Mouse (Mus musculus) layer of hippocampus, adult 9-10 months (tissue): ENCODE results near the gene Mettl7a1.
"Not testable (repeated sequence)": the region's sequence is repeated elsewhere in the genome, so short reads cannot be mapped to it uniquely, and the experiment has no call there.

Source experiments
- DNase-seq: peaks from one replicate; pipeline ENCODE4 v3.0.0; 2022; ENCODE audit warnings: low spot score

Mettl7a1 gene

DNA sequence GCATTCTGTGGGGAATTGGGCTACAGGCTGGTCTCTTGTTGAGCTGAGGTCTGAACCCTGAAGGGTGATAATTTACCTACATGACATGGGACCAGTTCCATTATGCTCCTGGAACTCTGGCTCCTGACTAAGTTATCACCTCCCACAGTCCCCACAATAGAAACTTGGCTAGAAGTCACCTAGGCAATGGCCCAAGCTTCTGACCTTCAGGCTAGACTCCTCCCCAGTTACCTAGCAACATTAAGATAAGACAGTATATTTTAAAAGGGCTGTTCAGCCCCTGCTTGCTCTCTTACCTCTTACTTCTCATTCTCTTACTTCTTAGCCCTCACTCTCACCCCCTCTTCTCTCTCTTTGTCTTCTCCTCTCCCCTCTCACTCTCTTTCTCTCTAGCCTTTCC is 41.5 kb downstream of the Mettl7a1 start:
- no peak for DNase-seq

- DNase-seq, result no peak
Measured at GRCm38 (mm10) chr15:100346761-100347160, 42.8 kb downstream of the Mettl7a1 start.

DNA sequence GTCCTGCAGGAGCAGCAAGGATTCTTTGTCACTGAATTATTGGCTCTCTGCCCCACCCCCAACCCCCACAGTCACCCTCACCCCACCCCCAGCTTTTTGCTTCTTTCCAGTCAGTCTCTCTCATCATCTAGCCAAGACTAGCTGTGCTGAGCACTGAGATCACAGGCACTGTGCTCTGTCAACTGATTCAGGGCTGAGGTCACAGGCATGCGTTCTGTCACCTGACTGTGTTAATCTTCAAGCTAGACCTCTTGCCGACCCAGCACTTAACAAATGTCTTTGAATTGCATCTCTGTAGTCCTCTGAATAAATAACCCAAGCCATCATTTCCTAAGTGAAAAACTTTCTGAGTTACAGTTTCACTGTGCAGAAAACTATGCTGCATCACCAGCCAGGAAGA is 45.6 kb downstream of the Mettl7a1 start:
- no peak for DNase-seq

- no peak for DNase-seq
Measured at GRCm38 (mm10) chr15:100351501-100352060, 47.6 kb downstream of the Mettl7a1 start.

- DNase-seq, result no peak
Measured at GRCm38 (mm10) chr15:100352711-100353250, 48.8 kb downstream of the Mettl7a1 start, which contains the start of the genes Methig1 and Mettl7a2. TSS of gene Methig1 (plus strand) at chr15:100353149. TSS of gene Mettl7a2 (plus strand) at chr15:100353200.

DNA sequence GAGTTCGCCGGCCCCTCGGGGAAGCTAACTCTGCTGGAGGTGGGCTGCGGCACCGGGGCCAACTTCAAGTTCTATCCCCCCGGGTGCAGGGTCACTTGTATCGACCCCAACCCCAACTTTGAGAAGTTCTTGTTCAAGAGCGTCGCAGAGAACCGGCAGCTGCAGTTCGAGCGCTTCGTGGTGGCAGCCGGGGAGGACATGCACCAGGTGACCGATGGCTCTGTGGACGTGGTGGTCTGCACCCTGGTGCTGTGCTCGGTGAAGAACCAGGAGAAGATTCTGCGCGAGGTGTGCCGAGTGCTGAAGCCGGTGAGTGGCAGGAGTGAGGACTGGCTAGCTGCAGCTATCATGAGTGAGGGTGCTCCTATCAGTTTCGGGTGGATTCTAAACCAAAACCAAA is 49.5 kb downstream of the Mettl7a1 start:
- not testable (repeated sequence) for DNase-seq

- DNase-seq, result no peak
Measured at GRCm38 (mm10) chr15:100355876-100356275, 51.9 kb downstream of the Mettl7a1 start.

DNA sequence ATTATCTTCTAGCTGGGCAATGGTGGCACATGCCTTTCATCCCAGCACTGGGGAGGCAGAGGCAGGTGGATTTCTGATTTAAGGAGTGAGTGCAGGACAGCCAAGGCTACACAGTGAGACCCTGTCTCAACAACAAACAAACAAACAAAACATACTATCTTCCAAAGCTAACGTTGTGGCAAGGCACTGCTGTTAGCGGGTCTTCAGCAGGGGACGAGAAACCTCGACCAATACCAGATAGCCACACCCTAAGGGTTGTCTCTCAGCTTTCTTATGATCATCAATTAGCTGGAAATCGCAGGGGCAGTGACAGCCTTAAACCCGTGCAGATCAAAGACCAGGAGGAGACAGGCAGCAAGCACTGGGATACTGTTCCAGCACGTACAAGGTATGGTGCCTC is 60.3 kb downstream of the Mettl7a1 start, which contains the start of gene Higd1c:
Gene Higd1c (plus strand): TSS at position 301 of the 400 bp plus-strand sequence.
- no peak for DNase-seq

GRCm38 (mm10) chr15:100365967-100366366 is 62.0 kb downstream of the Mettl7a1 start:
- not testable (repeated sequence) for DNase-seq

DNA sequence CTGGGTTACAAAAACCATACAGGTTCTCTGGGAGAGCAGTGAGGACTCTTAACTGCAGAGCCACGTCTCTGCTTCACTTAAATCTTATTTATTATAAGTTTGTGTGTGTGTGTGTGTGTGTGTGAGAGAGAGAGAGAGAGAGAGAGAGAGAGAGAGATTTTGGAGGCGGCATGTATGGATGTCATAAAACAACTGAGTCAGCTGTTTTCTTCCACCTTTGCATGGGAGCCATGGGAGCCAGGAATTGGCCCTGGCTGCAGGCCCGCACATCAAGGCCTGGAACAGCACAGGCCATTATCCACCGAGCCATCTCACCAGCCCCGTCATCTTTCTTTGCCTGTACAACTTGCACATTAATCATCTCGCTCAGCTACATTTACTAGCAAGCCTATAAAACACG is 63.2 kb downstream of the Mettl7a1 start:
- DNase-seq, result no peak

DNA sequence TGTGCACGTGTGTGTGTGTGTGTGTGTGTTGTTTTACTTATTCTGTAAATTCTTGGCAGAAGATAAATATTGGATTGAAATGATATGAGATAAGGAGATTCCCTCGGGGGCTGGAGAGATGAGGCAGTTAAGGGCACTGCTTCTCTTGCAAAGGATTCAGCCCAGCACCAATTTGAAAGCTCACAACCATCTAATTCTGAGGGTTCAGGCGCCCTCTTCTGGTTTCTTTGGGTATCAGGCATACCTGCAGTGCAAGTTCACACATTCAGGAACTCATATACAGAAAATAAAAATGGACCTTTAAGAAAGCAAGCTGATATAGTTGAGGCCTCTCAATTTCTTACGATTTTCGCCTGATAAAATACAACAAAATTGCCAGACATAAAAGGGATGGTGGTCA is 71.1 kb downstream of the Mettl7a1 start:
- DNase-seq, result peak; percentile 72

DNA sequence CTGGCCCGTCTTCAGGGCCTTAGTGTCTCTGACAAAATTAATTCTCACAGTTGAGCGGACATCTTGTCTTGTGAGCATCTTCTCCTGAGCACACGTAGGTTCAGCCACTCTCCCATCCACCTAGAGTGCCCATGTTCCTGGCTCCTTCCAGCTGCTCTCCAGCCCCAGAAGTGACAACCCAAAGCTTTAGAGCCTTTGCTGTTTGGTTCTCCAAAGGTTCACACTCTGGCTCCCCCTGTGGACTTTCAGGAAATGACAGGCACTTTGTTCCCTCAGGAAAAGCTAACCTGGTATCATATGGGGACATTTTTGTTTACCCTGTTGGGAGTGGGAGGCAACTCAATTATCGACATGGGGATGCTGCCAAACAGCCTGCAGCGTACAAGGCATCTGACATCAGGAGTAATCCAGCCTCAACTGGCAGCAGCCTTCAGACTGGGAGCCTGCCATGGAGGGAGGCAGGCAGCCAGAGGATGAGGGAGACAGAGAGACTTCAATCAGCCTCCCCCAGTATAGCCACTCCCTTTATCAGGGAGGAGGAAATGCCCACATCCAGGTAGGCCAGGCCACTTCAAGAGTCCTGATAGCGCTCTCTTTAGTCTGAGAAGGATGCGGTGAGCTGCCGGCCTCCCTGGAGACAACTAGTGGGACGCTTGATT is 74.0 kb downstream of the Mettl7a1 start:
- DNase-seq, result peak; percentile 6
